Mouse (Mus musculus) neural tube, embryonic 13.5 days (tissue): ENCODE measurements at regions not wholly inside any gene's neighbourhood (a gene's known extent, or its start where the extent isn't known, plus 50 kb on each side); places are given as distances from the start of the nearest gene placed in this dataset.

Source experiments
- ATAC-seq: fragments of 200-750 bp; cut with Nextera tagmentation; 2 replicates; pipeline ENCODE4 v1.8.0; 2017; ENCODE audit warnings: low read depth, mild to moderate bottlenecking, moderate TSS enrichment, moderate library complexity
- H3K27ac ChIP-seq: fragments of 300-500 bp; sonication (generic); replicated peaks from 2 replicates; pipeline ENCODE4 v1.5.1; 2015; ENCODE audit warnings: moderate library complexity, mild to moderate bottlenecking, inconsistent platforms
- H3K27me3 ChIP-seq: fragments of 300-500 bp; sonication (generic); 2 replicates; pipeline ENCODE4 v1.6.1; 2015; ENCODE audit warnings: mild to moderate bottlenecking, inconsistent platforms
- H3K36me3 ChIP-seq: fragments of 300-500 bp; sonication (generic); 2 replicates; pipeline ENCODE4 v1.6.1; 2015; ENCODE audit warnings: mild to moderate bottlenecking, inconsistent platforms
- H3K4me1 ChIP-seq: fragments of 300-500 bp; sonication (generic); replicated peaks from 2 replicates; pipeline ENCODE4 v1.6.1; 2015; ENCODE audit warnings: inconsistent platforms
- H3K4me2 ChIP-seq: fragments of 300-500 bp; sonication (generic); 2 replicates; pipeline ENCODE4 v1.6.1; 2015; ENCODE audit warnings: inconsistent platforms, mild to moderate bottlenecking, moderate library complexity
- H3K4me3 ChIP-seq: fragments of 300-500 bp; sonication (generic); 2 replicates; pipeline ENCODE4 v1.5.1; 2015; ENCODE audit warnings: mild to moderate bottlenecking, inconsistent platforms
- H3K9ac ChIP-seq: fragments of 300-500 bp; sonication (generic); 2 replicates; pipeline ENCODE4 v1.6.1; 2015; ENCODE audit warnings: moderate library complexity, mild to moderate bottlenecking, inconsistent platforms
- H3K9me3 ChIP-seq: fragments of 300-500 bp; sonication (generic); 2 replicates; pipeline ENCODE4 v1.6.1; 2016; ENCODE audit warnings: inconsistent platforms
- WGBS: fragments of 180-500 bp; shearing (Covaris S2); methylation state at CpG from one replicate; pipeline ENCODE4 v1.1.7; 2015; 5-methylcytosine and 5-hydroxymethylcytosine counted together

DNA sequence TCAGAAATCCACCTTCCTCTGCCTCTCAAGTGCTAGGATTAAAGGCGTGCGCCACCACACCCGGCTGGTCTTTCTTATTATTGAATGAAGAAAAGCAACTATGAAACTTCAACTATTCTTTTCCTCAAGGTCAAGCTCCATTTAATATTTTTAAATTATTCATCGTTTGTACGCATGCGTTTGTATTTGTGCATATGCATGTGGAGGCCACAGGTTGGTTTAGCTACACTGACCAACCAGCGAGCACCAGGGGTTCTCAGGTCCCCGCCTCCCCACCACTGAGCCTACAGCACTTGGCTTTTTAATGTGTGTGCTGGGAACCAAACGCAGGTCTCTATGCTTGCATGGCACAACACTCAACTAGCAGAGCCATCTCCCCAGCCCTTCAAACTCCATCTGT, 51.0 kb upstream of the Tmem252 start:
- no peak overlapping the region for H3K9ac ChIP-seq
- no peak overlapping the region for H3K27ac ChIP-seq
- no peak overlapping the region for H3K4me2 ChIP-seq
- 97% methylated on average over 9 of the region's 9 CpGs for WGBS
- H3K27me3 ChIP-seq = no peaks in the 10 kb centered on the region
- no peaks in the 10 kb centered on the region for H3K4me1 ChIP-seq
- H3K9me3 ChIP-seq = no peaks in the 10 kb centered on the region
- H3K36me3 ChIP-seq = no peaks in the 10 kb centered on the region
- H3K4me3 ChIP-seq = no peak overlapping the region
- no peak for ATAC-seq

DNA sequence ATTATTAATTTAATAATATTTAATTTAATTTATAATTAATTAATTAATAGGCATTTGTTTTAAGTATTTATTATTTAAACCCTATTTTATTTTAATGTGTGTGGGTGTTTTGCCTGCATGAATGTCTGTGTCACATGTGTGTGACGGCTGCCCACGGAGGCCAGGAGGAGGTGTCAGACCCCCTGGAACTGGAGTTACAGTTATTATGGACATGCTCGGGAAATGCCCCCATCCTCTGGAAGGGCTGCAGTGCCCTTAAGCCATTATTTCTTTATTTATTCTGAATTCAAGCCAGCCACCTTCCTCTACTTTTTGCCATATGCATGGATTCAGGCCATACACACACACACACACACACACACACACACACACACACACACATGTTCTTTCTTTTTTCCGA, 51.5 kb upstream of the Tmem252 start:
- WGBS = 78% methylated on average over 4 of the region's 4 CpGs
- H3K9ac ChIP-seq = no peak overlapping the region
- H3K36me3 ChIP-seq = no peaks in the 10 kb centered on the region
- peak; percentile 63; the same call in 1 of the 2 replicates for ATAC-seq
- H3K27ac ChIP-seq = no peak overlapping the region
- H3K9me3 ChIP-seq = no peaks in the 10 kb centered on the region
- H3K4me3 ChIP-seq = no peak overlapping the region
- H3K27me3 ChIP-seq = no peaks in the 10 kb centered on the region
- H3K4me1 ChIP-seq = no peaks in the 10 kb centered on the region
- H3K4me2 ChIP-seq = no peak overlapping the region

DNA sequence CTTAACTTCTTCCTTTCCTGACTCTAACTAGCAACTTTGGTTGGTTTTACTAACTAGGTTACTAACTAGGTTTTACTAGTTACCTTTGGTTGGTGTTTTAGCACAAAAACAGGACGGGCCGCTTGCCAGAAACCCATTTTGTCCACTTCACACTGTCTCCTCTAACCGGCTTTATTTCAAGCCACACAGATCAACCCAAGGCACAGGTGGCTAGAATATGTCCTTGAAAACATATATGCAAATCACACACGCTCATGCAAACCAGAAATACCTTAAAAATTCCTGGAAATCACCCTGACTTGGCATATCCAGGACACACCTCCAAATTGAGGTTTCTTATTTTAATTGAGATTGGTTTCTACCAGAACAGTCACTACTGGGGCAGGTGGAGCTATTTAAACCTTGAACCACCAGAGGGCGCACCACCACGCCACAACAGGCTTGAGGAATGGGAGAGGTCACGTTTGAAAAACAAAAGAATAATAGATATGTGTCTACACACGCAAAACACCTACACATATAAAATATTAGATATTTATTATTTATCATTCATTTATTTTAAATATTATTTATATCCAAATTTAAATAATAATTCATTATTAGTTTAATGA, 52.1 kb upstream of the Tmem252 start:
- H3K9me3 ChIP-seq = no peaks in the 10 kb centered on the region
- H3K36me3 ChIP-seq = no peaks in the 10 kb centered on the region
- H3K4me1 ChIP-seq = no peaks in the 10 kb centered on the region
- no peaks in the 10 kb centered on the region for H3K27me3 ChIP-seq
- no peak overlapping the region for H3K4me3 ChIP-seq
- no peak overlapping the region for H3K4me2 ChIP-seq
- H3K27ac ChIP-seq = no peak overlapping the region
- no peak overlapping the region for H3K9ac ChIP-seq
- WGBS = 35% methylated on average over 8 of the region's 8 CpGs
- peak; percentile 75; the same call in 1 of the 2 replicates for ATAC-seq

DNA sequence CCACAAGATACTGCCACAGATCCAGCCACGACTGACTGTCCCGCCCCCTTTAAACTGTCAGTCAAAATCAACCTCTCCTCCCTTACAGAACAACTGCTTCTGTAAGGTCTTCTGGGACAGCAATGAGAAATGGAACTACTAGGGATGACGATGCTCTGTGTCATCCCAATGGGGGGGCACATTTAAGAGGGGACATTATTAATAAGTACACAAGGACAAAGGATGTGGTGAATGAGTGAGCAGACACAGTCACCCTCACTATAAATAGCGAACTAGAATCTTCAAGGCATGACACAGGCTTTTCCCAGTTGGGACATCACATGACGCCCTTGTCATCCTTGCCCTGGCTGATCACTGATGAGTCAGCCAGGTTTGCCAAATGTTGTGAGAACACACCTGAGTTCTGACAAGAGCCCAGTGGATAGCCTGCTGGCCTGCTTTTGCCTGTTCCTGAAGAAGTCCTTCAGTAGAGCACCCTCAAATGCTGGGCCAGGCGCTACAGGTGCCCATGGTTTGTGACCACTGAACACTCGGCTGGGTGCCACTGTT, 58.0 kb upstream of the Tmem252 start:
- Histone ChIP-seq H3K27me3 (no peaks in the 10 kb centered on the region), H3K4me1 (no peaks in the 10 kb centered on the region), H3K36me3 (no peaks in the 10 kb centered on the region), H3K9ac (no peak overlapping the region), H3K4me2 (no peak overlapping the region), H3K9me3 (no peaks in the 10 kb centered on the region), H3K4me3 (no peak overlapping the region), H3K27ac (no peak overlapping the region)
- no peak for ATAC-seq
- WGBS = 89% methylated on average over 7 of the region's 7 CpGs

DNA sequence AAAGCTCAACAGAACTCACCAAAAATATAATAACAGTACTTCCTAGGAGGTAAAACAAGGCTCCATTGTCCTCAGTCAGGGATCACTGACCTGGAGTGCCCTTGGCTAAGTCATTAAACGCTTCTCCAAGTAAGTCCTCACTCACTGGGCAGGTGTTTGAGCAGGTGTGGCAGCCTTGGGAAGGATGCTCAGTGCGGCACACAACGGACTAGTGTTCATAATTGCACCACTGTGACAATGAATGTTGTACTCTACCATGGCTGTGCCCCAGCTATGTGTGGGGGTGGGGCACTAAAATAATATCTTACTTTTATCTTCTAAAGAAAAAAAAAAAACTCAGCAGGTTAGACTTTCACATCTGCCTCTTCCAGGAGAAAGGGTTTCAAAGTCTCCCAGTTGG, 52.2 kb upstream of the Pip5k1b start:
- no peak overlapping the region for H3K27ac ChIP-seq
- H3K27me3 ChIP-seq = no peaks in the 10 kb centered on the region
- H3K4me2 ChIP-seq = no peak overlapping the region
- 0 out of 2 replicates have a peak, but pooled peaks cover 3% of the 10 kb centered on the region for H3K9me3 ChIP-seq
- no peak overlapping the region for H3K9ac ChIP-seq
- no peak overlapping the region for H3K4me3 ChIP-seq
- ATAC-seq = no peak
- no peaks in the 10 kb centered on the region for H3K4me1 ChIP-seq
- WGBS = 77% methylated on average over 3 of the region's 3 CpGs
- H3K36me3 ChIP-seq = no peaks in the 10 kb centered on the region

GRCm38 (mm10) chr19:24606390-24606976, 50.8 kb upstream of the Pip5k1b start:
- Histone ChIP-seq H3K36me3 (no peaks in the 10 kb centered on the region), H3K4me1 (no peaks in the 10 kb centered on the region), H3K27me3 (no peaks in the 10 kb centered on the region), H3K4me2 (no peak overlapping the region), H3K9me3 (0 out of 2 replicates have a peak, but pooled peaks cover 3% of the 10 kb centered on the region), H3K27ac (no peak overlapping the region), H3K9ac (no peak overlapping the region), H3K4me3 (no peak overlapping the region)
- ATAC-seq = no peak
- 80% methylated on average over 5 of the region's 5 CpGs for WGBS
